Mouse (Mus musculus) monocyte, adult 5-6 weeks (primary cell): Measurements from ENCODE around the gene Enpp1. TPM values are rescaled to one million over a fixed set of nuclear protein-coding genes. Genes with fewer than 3 reads are reported as not detected.

Experiments
- ATAC-seq: fragments of 153-309, 156-312 bp; replicated peaks from 2 replicates; pipeline ENCODE4 v1.8.0; 2017; ENCODE audit warnings: mild to moderate bottlenecking; ENCODE audit not compliant: low TSS enrichment, insufficient number of reproducible peaks, severe bottlenecking, poor library complexity, low FRiP score
- total RNA-seq: library from RNA; stranded (forward); fragments of 200-1000, 200-491, 200-594 nt; gene quantifications from 3 replicates; pipeline ENCODE4 v1.2.3, GENCODE M21; 2017

Gene Enpp1
- total RNA-seq, 1 experiment from 2014 or later = 7.9 TPM

DNA sequence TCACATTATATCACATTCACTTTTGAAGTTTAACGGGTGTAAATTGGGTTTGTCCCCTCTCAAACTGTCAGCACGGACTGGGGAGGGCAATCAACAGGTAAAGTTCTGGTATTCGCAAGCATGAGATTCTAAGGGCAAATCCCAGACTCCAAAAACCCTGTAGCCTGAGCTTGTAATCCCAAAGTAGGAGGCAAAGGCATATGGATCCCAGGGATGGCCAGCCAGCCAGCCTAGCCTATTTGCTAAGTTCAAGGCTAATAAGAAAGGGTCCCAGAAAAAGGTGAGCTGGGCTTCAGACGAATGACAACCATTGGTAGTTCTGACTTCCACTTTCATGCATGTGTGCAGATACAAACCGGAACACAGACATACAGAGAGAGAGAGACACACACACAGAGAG, 942 bp upstream of the Enpp1 start:
- no peak for ATAC-seq

DNA sequence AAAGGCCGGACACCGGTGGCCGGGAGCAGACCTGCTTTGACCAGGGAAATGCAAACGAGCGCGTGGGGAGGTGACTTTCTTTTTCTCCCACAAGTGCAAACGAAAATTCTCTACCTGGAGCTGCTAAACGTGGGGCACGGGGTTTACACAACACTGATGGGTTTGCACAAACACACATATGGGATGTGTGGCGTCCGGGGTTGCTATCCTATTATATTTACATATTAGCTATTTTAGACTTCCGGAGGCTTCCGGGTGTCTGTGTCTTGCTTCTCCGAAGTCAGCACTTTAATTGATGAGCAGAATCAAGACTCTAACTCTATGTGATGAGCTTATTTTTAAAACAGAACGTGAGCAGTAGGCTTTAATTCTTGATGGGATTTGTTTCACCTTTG, 405 bp upstream of the Enpp1 start:
- ATAC-seq = no peak

DNA sequence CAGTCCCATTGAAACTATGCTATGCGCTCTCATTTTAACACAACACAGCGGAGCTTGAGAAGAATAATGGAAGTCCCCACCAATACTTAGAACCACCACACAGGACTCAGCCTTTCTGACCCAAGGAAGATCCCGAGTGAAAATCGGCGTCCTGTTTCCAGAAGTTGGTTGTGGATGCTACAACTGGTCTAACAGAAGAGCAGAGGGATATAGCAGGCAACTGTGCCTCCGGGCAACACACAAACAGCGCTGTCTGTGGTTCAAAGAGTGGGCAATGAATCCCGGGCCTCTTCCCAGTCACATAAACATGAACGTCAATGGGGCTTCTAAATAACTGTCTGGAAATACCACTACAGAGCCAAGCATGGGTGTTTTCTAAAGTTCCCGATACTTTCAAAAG, 888 bp downstream of the Enpp1 start:
- ATAC-seq = no peak

GRCm38 (mm10) chr10:24710361-24710760, 1.6 kb downstream of the Enpp1 start:
- no peak for ATAC-seq

GRCm38 (mm10) chr10:24707745-24708144, 4.2 kb downstream of the Enpp1 start:
- no peak for ATAC-seq

- ATAC-seq = no peak
Observed at GRCm38 (mm10) chr10:24706431-24707140, 5.4 kb downstream of the Enpp1 start.

GRCm38 (mm10) chr10:24702698-24703097, 9.3 kb downstream of the Enpp1 start:
- no peak for ATAC-seq

GRCm38 (mm10) chr10:24698131-24698775, 13.7 kb downstream of the Enpp1 start:
- ATAC-seq = no peak

- no peak for ATAC-seq
Observed at GRCm38 (mm10) chr10:24696761-24697160, 15.2 kb downstream of the Enpp1 start.

DNA sequence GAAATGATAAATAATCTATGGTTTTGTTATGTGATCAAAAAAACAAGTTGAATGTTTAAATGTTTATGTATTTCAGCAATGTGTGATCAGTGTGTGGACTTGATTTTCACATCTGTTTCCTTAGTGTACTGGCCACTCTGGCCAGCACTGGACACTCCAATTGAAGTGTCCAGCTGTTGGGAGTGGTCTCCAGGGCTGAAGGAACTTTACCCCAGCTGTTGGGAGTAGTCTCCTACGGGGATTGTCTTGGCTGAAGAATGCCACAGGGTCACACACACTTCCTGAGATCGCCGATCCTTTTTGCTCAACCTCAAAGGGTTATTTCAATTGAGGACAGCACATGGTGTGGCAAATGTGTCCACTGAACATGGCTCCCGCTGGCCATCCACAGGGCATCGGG, 16.2 kb downstream of the Enpp1 start:
- ATAC-seq = no peak

- ATAC-seq = no peak
Observed at GRCm38 (mm10) chr10:24682518-24683104, 29.3 kb downstream of the Enpp1 start.

DNA sequence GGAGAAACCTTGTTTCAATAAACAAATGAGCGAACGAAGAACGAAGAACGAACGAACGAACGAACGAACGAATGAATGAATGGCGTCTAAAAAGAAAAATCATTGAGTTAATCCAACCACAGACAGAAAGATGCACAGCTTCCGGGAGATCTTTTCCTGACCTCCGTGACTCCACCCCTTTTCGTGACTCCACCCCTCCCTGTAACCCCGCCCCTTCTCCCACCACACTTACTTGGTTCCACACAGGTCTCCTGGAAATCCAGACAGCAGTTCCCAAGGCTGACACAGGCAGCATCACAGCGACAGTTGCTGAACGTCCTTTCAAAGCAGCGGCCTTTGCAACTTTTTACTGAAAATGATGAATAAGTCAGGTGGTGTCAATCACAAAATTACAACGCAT, 34.3 kb downstream of the Enpp1 start:
- ATAC-seq = no peak

DNA sequence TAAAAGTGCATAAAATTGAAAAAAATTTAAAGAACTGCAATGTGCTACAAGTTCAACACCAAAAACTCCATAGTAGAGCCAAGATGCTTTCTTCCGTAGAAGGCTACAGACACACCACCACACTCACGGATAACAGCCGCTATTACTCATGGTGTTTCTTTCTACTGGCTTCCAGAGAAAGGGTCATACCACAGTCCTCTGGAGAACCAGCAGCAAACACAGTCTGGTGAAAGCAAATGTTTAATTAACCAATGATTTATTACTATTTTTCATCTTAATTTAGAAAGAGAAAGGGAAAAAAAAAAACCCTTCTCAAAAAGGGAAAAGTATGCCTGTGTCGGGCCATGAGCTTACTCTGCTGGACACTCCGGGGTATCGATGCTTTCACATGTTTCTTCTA, 37.7 kb downstream of the Enpp1 start:
- no peak for ATAC-seq

DNA sequence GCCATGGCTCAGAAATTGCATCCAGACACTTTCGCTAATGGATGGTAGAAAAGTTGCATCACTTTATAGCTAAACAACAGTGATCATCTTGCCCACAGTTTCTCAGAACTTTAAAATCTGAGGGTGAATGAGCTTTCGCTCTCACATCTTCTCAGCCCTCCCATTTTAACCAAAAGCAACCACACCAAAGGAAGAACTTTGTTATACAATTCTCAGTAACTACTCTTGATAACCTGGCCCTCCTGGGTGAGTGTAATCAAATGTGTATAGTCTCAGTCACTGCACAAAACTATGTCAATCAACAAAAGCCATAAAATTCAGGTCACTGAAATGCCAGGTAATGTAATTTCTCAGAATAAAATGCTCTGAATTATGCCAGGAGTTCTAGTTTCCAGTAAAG, 39.0 kb downstream of the Enpp1 start:
- no peak for ATAC-seq

DNA sequence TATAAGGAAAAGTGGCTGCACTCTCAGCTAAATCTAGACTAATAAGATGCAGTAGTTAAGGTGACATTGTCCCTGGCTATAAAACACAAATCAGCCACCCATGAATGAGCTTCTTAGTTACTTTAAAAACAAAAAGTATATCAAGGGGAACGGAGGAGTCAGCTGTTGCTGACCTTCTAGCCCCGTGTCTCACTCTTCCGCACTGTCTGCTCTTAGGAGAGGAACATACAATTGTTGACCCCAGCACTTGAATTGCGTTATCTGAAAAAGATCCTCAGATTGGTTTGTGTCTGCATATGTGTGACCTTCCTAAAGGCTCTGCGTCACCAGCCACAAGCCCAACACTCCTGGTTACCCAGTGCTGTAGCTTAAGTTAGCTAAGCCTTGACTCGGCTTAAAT, 41.4 kb downstream of the Enpp1 start:
- no peak for ATAC-seq

- no peak for ATAC-seq
Observed at GRCm38 (mm10) chr10:24650990-24651569, 60.9 kb downstream of the Enpp1 start.

- no peak for ATAC-seq
Observed at GRCm38 (mm10) chr10:24647996-24648738, 63.8 kb downstream of the Enpp1 start.

- ATAC-seq = no peak
Observed at GRCm38 (mm10) chr10:24645169-24645568, 66.8 kb downstream of the Enpp1 start.
